13 mouse cellular contexts compared by ENCODE assay signal in genomic region chr1:186413886-186414245, GRCm38 (mm10).
DNase-seq lines count a peak whose midpoint lies in the region; ATAC-seq lines count a peak whose summit lies in the region.
"Had no signal": no experiment of that assay in that cellular context is flagged by ENCODE, and none has a peak within 500 bp of the region (broad histone marks: within the 10 kb centered on the region; RNA-seq: fewer than 3 reads in every experiment).

No protein-coding gene starts in this region.

- H3K9ac ChIP-seq in limb, embryonic 12.5 days (replicated peaks) = no peak overlapping the region
- H3K9ac ChIP-seq in embryonic facial prominence, embryonic 15.5 days = no peak overlapping the region
- no peak overlapping the region for H3K9ac ChIP-seq in stomach, embryonic 15.5 days
- H3K9ac ChIP-seq: liver, embryonic 14.5 days had no signal

- no peaks in the 10 kb centered on the region for H3K9me3 ChIP-seq in limb, embryonic 12.5 days
- H3K9me3 ChIP-seq in limb, embryonic 10.5 days (replicated peaks) = no peaks in the 10 kb centered on the region
- no peaks in the 10 kb centered on the region for H3K9me3 ChIP-seq in embryonic facial prominence, embryonic 15.5 days (replicated peaks)
- H3K9me3 ChIP-seq in stomach, embryonic 15.5 days = no peaks in the 10 kb centered on the region
- H3K9me3 ChIP-seq: hindbrain, embryonic 10.5 days had no signal

- no peak overlapping the region for H3K4me2 ChIP-seq in limb, embryonic 12.5 days
- no peak overlapping the region for H3K4me2 ChIP-seq in embryonic facial prominence, embryonic 15.5 days (replicated peaks)
- no peak overlapping the region for H3K4me2 ChIP-seq in stomach, embryonic 15.5 days

- ATAC-seq in limb, embryonic 12.5 days (ENCODE audit: insufficient number of reproducible peaks, insufficient read depth, low FRiP score, low TSS enrichment, low read depth) = no peak
- no peak; the same call in 1 of the 2 replicates for ATAC-seq in embryonic facial prominence, embryonic 15.5 days (ENCODE audit: insufficient number of reproducible peaks, low FRiP score, low TSS enrichment, low read depth)
- no peak for ATAC-seq in stomach, embryonic 15.5 days (ENCODE audit: insufficient read depth, low FRiP score, low read depth)

- peak overlapping the region; percentile 72 for H3K27ac ChIP-seq in limb, embryonic 12.5 days
- no peak overlapping the region for H3K27ac ChIP-seq in limb, embryonic 10.5 days
- peak overlapping the region; percentile 77 for H3K27ac ChIP-seq in embryonic facial prominence, embryonic 15.5 days (replicated peaks)
- peak overlapping the region; percentile 55; the same call in 1 of the 2 replicates for H3K27ac ChIP-seq in stomach, embryonic 15.5 days
- H3K27ac ChIP-seq: liver, embryonic 14.5 days had no signal

- WGBS in limb, embryonic 12.5 days = 73% methylated on average over 6 of the region's 6 CpGs
- WGBS in limb, embryonic 10.5 days = 92% methylated on average over 6 of the region's 6 CpGs
- 58% methylated on average over 6 of the region's 6 CpGs for WGBS in embryonic facial prominence, embryonic 15.5 days
- WGBS in stomach, embryonic 15.5 days = 66% methylated on average over 6 of the region's 6 CpGs

- peaks cover 35% of the 10 kb centered on the region for H3K4me1 ChIP-seq in limb, embryonic 12.5 days (replicated peaks)
- H3K4me1 ChIP-seq in limb, embryonic 10.5 days = peaks cover 23% of the 10 kb centered on the region
- H3K4me1 ChIP-seq in embryonic facial prominence, embryonic 15.5 days = peaks cover 37% of the 10 kb centered on the region
- H3K4me1 ChIP-seq in stomach, embryonic 15.5 days = peaks cover 4% of the 10 kb centered on the region; the same call in 1 of the 2 replicates
- H3K4me1 ChIP-seq: megakaryocyte, embryonic 14.5 days had no signal

- no peak for DNase-seq in limb, embryonic 10.5 days (ENCODE audit: low spot score)
- peak; percentile 7 to 20 for DNase-seq in heart, postnatal 14 days
- DNase-seq in left cerebral cortex, postnatal 25 days (ENCODE audit: low spot score in 2 of 2) = no peak
- no peak for DNase-seq in adrenal gland, postnatal 25 days
- DNase-seq: adrenal gland, adult 8-10 months; kidney, adult 18-20 months; thymus, postnatal 25 days had no signal

- intact Hi-C loops in heart, postnatal 14 days (cut with DNase I) = no loop called here
- intact Hi-C loops in left cerebral cortex, postnatal 25 days (cut with DNase I) = no loop called here

- no peaks in the 10 kb centered on the region for H3K36me3 ChIP-seq in limb, embryonic 12.5 days
- H3K36me3 ChIP-seq in limb, embryonic 10.5 days = no peaks in the 10 kb centered on the region
- H3K36me3 ChIP-seq in embryonic facial prominence, embryonic 15.5 days = no peaks in the 10 kb centered on the region
- no peaks in the 10 kb centered on the region for H3K36me3 ChIP-seq in stomach, embryonic 15.5 days
- H3K36me3 ChIP-seq: hindbrain, embryonic 10.5 days had no signal

- H3K4me3 ChIP-seq in limb, embryonic 12.5 days (replicated peaks) = no peak overlapping the region
- H3K4me3 ChIP-seq in limb, embryonic 10.5 days = no peak overlapping the region
- H3K4me3 ChIP-seq in embryonic facial prominence, embryonic 15.5 days (replicated peaks) = no peak overlapping the region
- no peak overlapping the region for H3K4me3 ChIP-seq in stomach, embryonic 15.5 days (replicated peaks)
- H3K4me3 ChIP-seq: hindbrain, embryonic 10.5 days; megakaryocyte, embryonic 14.5 days had no signal

- H3K27me3 ChIP-seq in limb, embryonic 12.5 days = peaks cover 3% of the 10 kb centered on the region; the same call in 1 of the 2 replicates
- H3K27me3 ChIP-seq in limb, embryonic 10.5 days (ENCODE audit: low read depth, poor library complexity, severe bottlenecking) = no peaks in the 10 kb centered on the region
- H3K27me3 ChIP-seq in embryonic facial prominence, embryonic 15.5 days = no peaks in the 10 kb centered on the region
- H3K27me3 ChIP-seq in stomach, embryonic 15.5 days (replicated peaks) = no peaks in the 10 kb centered on the region
- H3K27me3 ChIP-seq: megakaryocyte, embryonic 14.5 days had no signal

Comparison
In these comparisons a context has a peak if more than half of its experiments do, and no peak if none do; other contexts are left out.
1. DNase-seq: peak in heart, postnatal 14 days (2 of 2); none in limb, embryonic 10.5 days (single experiment), left cerebral cortex, postnatal 25 days (0 of 2) and adrenal gland, postnatal 25 days (single experiment).